In the genomic region with DNA sequence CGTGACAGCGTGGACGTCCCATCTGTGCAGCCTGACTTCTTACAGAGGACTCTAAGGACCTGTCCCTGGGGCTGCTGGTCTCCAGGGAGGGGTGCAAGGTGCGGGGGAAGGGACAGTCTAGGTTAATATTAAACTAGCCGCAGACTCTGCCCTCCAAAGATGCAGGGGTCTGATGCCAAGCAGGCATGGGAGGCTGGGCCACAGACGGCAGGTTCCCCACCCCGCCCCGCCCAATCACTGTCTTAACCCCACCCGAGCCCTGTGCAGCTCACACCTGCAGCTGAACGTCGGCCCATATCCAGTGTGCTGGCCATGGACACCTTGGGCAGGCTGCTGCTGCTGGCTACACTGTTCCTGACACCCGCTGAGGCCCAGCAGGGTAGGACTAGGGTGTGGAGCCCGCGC, we compare ENCODE assay signal across 8 mouse cellular contexts. TPM values are rescaled to one million over a fixed set of nuclear protein-coding genes. Genes with fewer than 3 reads are reported as not detected.
A peak's percentile ranks its signal among the peaks of the same experiment; 100 is the strongest.
DNase-seq lines count a peak whose midpoint lies in the region; ATAC-seq and TF ChIP-seq lines count a peak whose summit lies in the region.

A gene (plus strand): TSS at position 271 of the 405 bp plus-strand sequence.

- DNase-seq in heart, postnatal 25 days (ENCODE audit: low spot score): no peak
- no peak for DNase-seq in embryonic facial prominence, embryonic 10.5 days (ENCODE audit: low spot score)
- no peak for DNase-seq in midbrain, embryonic 10.5 days (ENCODE audit: low spot score)
- DNase-seq in urinary bladder, postnatal 10 days (ENCODE audit: low spot score): no peak
- no peak for DNase-seq in right cerebral cortex, postnatal 25 days
- no peak for DNase-seq in frontal cortex, adult 2 months (ENCODE audit: extremely low spot score in 1 of 2, low spot score in 1 of 2)

- no peaks in the 10 kb centered on the region for H3K9me3 ChIP-seq in heart, embryonic 11.5 days (replicated peaks; ENCODE audit: control insufficient read depth, low read length)
- H3K9me3 ChIP-seq in embryonic facial prominence, embryonic 10.5 days: no peaks in the 10 kb centered on the region
- H3K9me3 ChIP-seq in intestine, postnatal 0 days (ENCODE audit: control insufficient read depth): no peaks in the 10 kb centered on the region
- no peaks in the 10 kb centered on the region for H3K9me3 ChIP-seq in midbrain, embryonic 10.5 days (replicated peaks)

- peak within 1 kb of the TSS; percentile 36 for H3K4me3 ChIP-seq in heart, embryonic 11.5 days (ENCODE audit: low read depth, low read length)
- peak within 1 kb of the TSS; percentile 53 for H3K4me3 ChIP-seq in embryonic facial prominence, embryonic 10.5 days
- peak within 1 kb of the TSS; percentile 48 for H3K4me3 ChIP-seq in intestine, postnatal 0 days (ENCODE audit: low read depth, low read length)
- H3K4me3 ChIP-seq in midbrain, embryonic 10.5 days: peak within 1 kb of the TSS; percentile 38

- no peaks in the 10 kb centered on the region for H3K27me3 ChIP-seq in heart, embryonic 11.5 days (ENCODE audit: control insufficient read depth, insufficient read depth, low read length)
- H3K27me3 ChIP-seq in embryonic facial prominence, embryonic 10.5 days (replicated peaks; ENCODE audit: low read depth, poor library complexity, severe bottlenecking): peaks cover 21% of the 10 kb centered on the region
- H3K27me3 ChIP-seq in intestine, postnatal 0 days (replicated peaks; ENCODE audit: control insufficient read depth, insufficient read depth, low read length): no peaks in the 10 kb centered on the region
- H3K27me3 ChIP-seq in midbrain, embryonic 10.5 days (ENCODE audit: low read depth, poor library complexity, severe bottlenecking): peaks cover 19% of the 10 kb centered on the region

- 55% methylated on average over 14 of the region's 14 CpGs for whole genome bisulfite sequencing in heart, embryonic 11.5 days (ENCODE audit: insufficient replicate concordance)
- 64% methylated on average over 14 of the region's 14 CpGs for WGBS in embryonic facial prominence, embryonic 10.5 days
- 32% methylated on average over 14 of the region's 14 CpGs for WGBS in intestine, postnatal 0 days
- WGBS in midbrain, embryonic 10.5 days: 68% methylated on average over 14 of the region's 14 CpGs

- peak within 1 kb of the TSS; percentile 66 for H3K4me2 ChIP-seq in heart, embryonic 11.5 days
- H3K4me2 ChIP-seq in intestine, postnatal 0 days (replicated peaks; ENCODE audit: low read depth): peak within 1 kb of the TSS; percentile 79

- H3K4me1 ChIP-seq in heart, embryonic 11.5 days (ENCODE audit: control insufficient read depth, insufficient read depth, low read length): peaks cover 23% of the 10 kb centered on the region
- H3K4me1 ChIP-seq in embryonic facial prominence, embryonic 10.5 days: peaks cover 39% of the 10 kb centered on the region
- H3K4me1 ChIP-seq in intestine, postnatal 0 days (replicated peaks; ENCODE audit: control insufficient read depth, insufficient read depth, low read length): no peaks in the 10 kb centered on the region; the same call in 1 of the 2 replicates
- H3K4me1 ChIP-seq in midbrain, embryonic 10.5 days: peaks cover 54% of the 10 kb centered on the region

- intact Hi-C loops in heart, postnatal 25 days (cut with DNase I): no loop called here

- no peak for ATAC-seq in heart, embryonic 11.5 days (replicated peaks; ENCODE audit: insufficient number of reproducible peaks, low FRiP score, low TSS enrichment)
- ATAC-seq in intestine, postnatal 0 days: peak; percentile 87

- H3K36me3 ChIP-seq in heart, embryonic 11.5 days (ENCODE audit: control insufficient read depth, insufficient read depth, low read length): peaks cover 6% of the 10 kb centered on the region
- peaks cover 28% of the 10 kb centered on the region for H3K36me3 ChIP-seq in embryonic facial prominence, embryonic 10.5 days (replicated peaks)
- peaks cover 24% of the 10 kb centered on the region for H3K36me3 ChIP-seq in intestine, postnatal 0 days (ENCODE audit: control insufficient read depth, insufficient read depth)
- peaks cover 28% of the 10 kb centered on the region for H3K36me3 ChIP-seq in midbrain, embryonic 10.5 days

- peak within 1 kb of the TSS; percentile 65 for H3K9ac ChIP-seq in heart, embryonic 11.5 days (ENCODE audit: low read depth, low read length)
- peak within 1 kb of the TSS; percentile 63 for H3K9ac ChIP-seq in intestine, postnatal 0 days (ENCODE audit: low read depth, low read length)

- H3K27ac ChIP-seq in heart, embryonic 11.5 days (ENCODE audit: low read depth, low read length): peak within 1 kb of the TSS; percentile 62; the same call in 1 of the 2 replicates
- H3K27ac ChIP-seq in embryonic facial prominence, embryonic 10.5 days (replicated peaks): peak within 1 kb of the TSS; percentile 68
- H3K27ac ChIP-seq in intestine, postnatal 0 days (ENCODE audit: low read depth, low read length): peak within 1 kb of the TSS; percentile 95
- H3K27ac ChIP-seq in midbrain, embryonic 10.5 days (replicated peaks): peak within 1 kb of the TSS; percentile 69

- no peak for TF ChIP-seq CTCF in intestine, postnatal 0 days (IDR thresholded peaks at IDR 0.05; ENCODE audit: low read depth)

RNA-seq across cellular contexts. Expression of the gene that starts here (rescaled TPM):
- polyA plus RNA-seq in heart, embryonic 11.5 days (2014; fragmentation: Nextera tagmentation; extraction: Ambion mirVana): 4.2 and 5.8 TPM in 2 replicates
- total RNA-seq in heart, postnatal 25 days (2021): 1 to 10 TPM; 2.0 TPM
- 2.0 and 2.8 TPM in 2 replicates for polyA plus RNA-seq in embryonic facial prominence, embryonic 10.5 days (2016; fragmentation: Nextera tagmentation; extraction: Ambion mirVana)
- 1,233 and 1,333 TPM in 2 replicates for polyA plus RNA-seq in intestine, postnatal 0 days (2015; fragmentation: Nextera tagmentation; extraction: Ambion mirVana)
- polyA plus RNA-seq in midbrain, embryonic 10.5 days (2016; fragmentation: Nextera tagmentation; extraction: Ambion mirVana): 1.7 and 2.3 TPM in 2 replicates
- polyA plus RNA-seq in frontal cortex, adult 2 months (2012; rRNA removed): 3.6 and 4.5 TPM in 2 replicates

Comparison
In these comparisons a context has a peak if more than half of its experiments do, and no peak if none do; other contexts are left out.
1. RNA of the gene that starts here (polyA plus RNA-seq): 1,233 to 1,333 TPM in intestine, postnatal 0 days; 3.6 to 4.5 TPM in frontal cortex, adult 2 months, 4.2 to 5.8 TPM in heart, embryonic 11.5 days, 2.0 to 2.8 TPM in embryonic facial prominence, embryonic 10.5 days and 1.7 to 2.3 TPM in midbrain, embryonic 10.5 days; every median in the first group is over 100 times any median in the second.
2. Peak in every context shown above with its lines, with median percentiles within 50 percentile points of each other: H3K27ac ChIP-seq and H3K4me3 ChIP-seq.